Mouse (Mus musculus): ENCODE data around the gene Agpat2. TPM values are rescaled to one million over a fixed set of nuclear protein-coding genes. Genes with fewer than 3 reads are reported as not detected.

Gene Agpat2
- total and polyA plus RNA-seq, 3 experiments: 22.3 to 42.4 TPM; not detected in 1

DNA sequence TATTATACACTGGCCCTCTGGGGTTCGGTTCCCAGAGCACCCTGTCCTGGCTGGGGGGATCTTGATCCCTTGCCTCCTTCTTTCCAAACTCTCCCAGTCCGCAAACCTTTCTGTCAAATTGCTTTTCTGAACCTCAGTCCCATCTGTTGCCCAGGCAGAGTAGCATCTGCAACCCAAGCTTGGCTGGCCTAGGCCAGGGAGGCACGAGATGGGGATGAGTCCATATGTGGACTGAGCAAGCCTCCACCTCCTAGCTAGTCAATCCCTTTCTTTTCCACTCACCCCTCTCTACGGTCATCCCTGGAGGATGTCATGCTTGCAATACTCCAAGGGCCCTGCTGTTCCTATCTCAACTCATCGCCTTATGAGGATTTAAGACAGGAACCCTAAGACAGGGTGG is 1.6 kb downstream of the Agpat2 start:
- Histone ChIP-seq H3K27me3 (ENCODE audit: control insufficient read depth in 1 of 2, insufficient read depth in 2 of 2, low read length in 2 of 2) (peaks cover 2 to 4% of the 10 kb centered on the region in 2 experiments; a peak in 3 of 4 replicates), H3K9ac (ENCODE audit: control insufficient read depth, low read depth, low read length, poor library complexity, severe bottlenecking) (no peak overlapping the region), H3K79me2 (ENCODE audit: control insufficient read depth, insufficient read depth, low read length, poor library complexity) (no peaks in the 10 kb centered on the region; the same call in 1 of the 2 replicates), H3K4me1 (ENCODE audit: control insufficient read depth in 1 of 2, insufficient read depth in 2 of 2, low read length in 2 of 2) (no peaks in the 10 kb centered on the region; a peak in 1 of 4 replicates), H3K36me3 (ENCODE audit: control insufficient read depth in 1 of 2, insufficient read depth in 2 of 2, low read length in 2 of 2) (no peaks in the 10 kb centered on the region), H3K9me3 (replicated peaks; ENCODE audit: insufficient read depth, low read length) (no peaks in the 10 kb centered on the region), H3K4me3 (ENCODE audit: control insufficient read depth in 1 of 2, insufficient read depth in 1 of 2, low read depth in 2 of 2, low read length in 2 of 2) (no peak overlapping the region), H3K27ac (ENCODE audit: control insufficient read depth, low read depth, low read length) (no peak overlapping the region)
- no peak for TF ChIP-seq ZC3H11A (IDR thresholded peaks at IDR 0.05; ENCODE audit: low read depth, low read length)
- no peak for TF ChIP-seq UBTF (IDR thresholded peaks at IDR 0.05; ENCODE audit: borderline replicate concordance, insufficient read depth, low read depth, low read length)
- no peak for TF ChIP-seq NRF1 (IDR thresholded peaks at IDR 0.05; ENCODE audit: insufficient read depth, low read depth, low read length, poor library complexity, severe bottlenecking)
- no peak for TF ChIP-seq GABPA (IDR thresholded peaks at IDR 0.05; ENCODE audit: low read depth, low read length)
- no peak for TF ChIP-seq RAD21 (IDR thresholded peaks at IDR 0.05; ENCODE audit: low read depth, low read length)
- no peak for TF ChIP-seq JUND (IDR thresholded peaks at IDR 0.05; ENCODE audit: low read depth, low read length)
- DNase-seq (ENCODE audit: low read depth, low spot score): no peak

- Histone ChIP-seq H3K36me3 (ENCODE audit: control insufficient read depth in 1 of 2, insufficient read depth in 2 of 2, low read length in 2 of 2) (no peaks in the 10 kb centered on the region), H3K79me2 (ENCODE audit: control insufficient read depth, insufficient read depth, low read length, poor library complexity) (no peaks in the 10 kb centered on the region; the same call in 1 of the 2 replicates), H3K4me1 (ENCODE audit: control insufficient read depth in 1 of 2, insufficient read depth in 2 of 2, low read length in 2 of 2) (no peaks in the 10 kb centered on the region; a peak in 1 of 4 replicates), H3K27ac (ENCODE audit: control insufficient read depth, low read depth, low read length) (no peak overlapping the region), H3K4me3 (ENCODE audit: control insufficient read depth in 1 of 2, insufficient read depth in 1 of 2, low read depth in 2 of 2, low read length in 2 of 2) (no peak overlapping the region), H3K27me3 (ENCODE audit: control insufficient read depth in 1 of 2, insufficient read depth in 2 of 2, low read length in 2 of 2) (no peaks in the 10 kb centered on the region; a peak in 1 of 4 replicates), H3K9ac (ENCODE audit: control insufficient read depth, low read depth, low read length, poor library complexity, severe bottlenecking) (no peak overlapping the region), H3K9me3 (replicated peaks; ENCODE audit: insufficient read depth, low read length) (no peaks in the 10 kb centered on the region)
- DNase-seq (ENCODE audit: low read depth, low spot score): no peak
- no peak for TF ChIP-seq POLR2AphosphoS5 (IDR thresholded peaks at IDR 0.05; ENCODE audit: borderline replicate concordance, low read depth, low read length)
- TF ChIP-seq HCFC1 (IDR thresholded peaks at IDR 0.05; ENCODE audit: low read depth, low read length): no peak
Observed at GRCm38 (mm10) chr2:26601595-26601994, 2.6 kb downstream of the Agpat2 start.

DNA sequence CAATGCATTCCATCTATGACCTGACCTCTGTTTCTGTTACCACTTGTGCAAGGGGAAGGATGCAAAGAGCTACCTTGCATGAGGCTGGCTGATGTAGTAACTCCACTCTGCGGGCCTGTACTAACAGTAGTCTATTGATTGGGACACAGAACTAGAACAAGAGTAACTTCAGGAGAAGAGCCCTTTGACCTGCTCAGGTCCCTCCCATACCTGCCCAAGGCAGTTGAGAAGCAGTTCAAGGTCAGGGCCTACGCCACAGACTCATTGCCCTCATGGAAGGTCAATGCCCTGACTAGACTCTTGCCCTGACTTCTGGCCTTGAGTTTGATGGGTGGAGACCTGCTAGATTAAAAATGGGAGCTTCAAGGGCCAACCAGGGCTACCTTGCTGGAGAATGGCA is 3.6 kb downstream of the Agpat2 start:
- Histone ChIP-seq H3K27ac (ENCODE audit: control insufficient read depth, low read depth, low read length) (no peak overlapping the region), H3K9ac (ENCODE audit: control insufficient read depth, low read depth, low read length, poor library complexity, severe bottlenecking) (no peak overlapping the region), H3K4me3 (ENCODE audit: control insufficient read depth in 1 of 2, insufficient read depth in 1 of 2, low read depth in 2 of 2, low read length in 2 of 2) (no peak overlapping the region), H3K4me1 (ENCODE audit: control insufficient read depth in 1 of 2, insufficient read depth in 2 of 2, low read length in 2 of 2) (no peaks in the 10 kb centered on the region; a peak in 1 of 4 replicates), H3K36me3 (ENCODE audit: control insufficient read depth in 1 of 2, insufficient read depth in 2 of 2, low read length in 2 of 2) (no peaks in the 10 kb centered on the region), H3K27me3 (ENCODE audit: control insufficient read depth in 1 of 2, insufficient read depth in 2 of 2, low read length in 2 of 2) (no peaks in the 10 kb centered on the region), H3K79me2 (ENCODE audit: control insufficient read depth, insufficient read depth, low read length, poor library complexity) (no peaks in the 10 kb centered on the region; the same call in 1 of the 2 replicates), H3K9me3 (replicated peaks; ENCODE audit: insufficient read depth, low read length) (no peaks in the 10 kb centered on the region)
- TF ChIP-seq E2F4 (IDR thresholded peaks at IDR 0.05; ENCODE audit: borderline replicate concordance, low read depth, low read length): no peak
- TF ChIP-seq SIN3A (IDR thresholded peaks at IDR 0.05; ENCODE audit: low read length): no peak
- TF ChIP-seq UBTF (IDR thresholded peaks at IDR 0.05; ENCODE audit: borderline replicate concordance, insufficient read depth, low read depth, low read length): no peak
- TF ChIP-seq SMC3 (IDR thresholded peaks at IDR 0.05; ENCODE audit: low read depth, low read length): no peak
- no peak for TF ChIP-seq TAL1 (IDR thresholded peaks at IDR 0.05; ENCODE audit: low read length)
- TF ChIP-seq MAX (IDR thresholded peaks at IDR 0.05; ENCODE audit: low read length): no peak
- no peak for DNase-seq (ENCODE audit: low read depth, low spot score)

All from MEL (cell line).